In genomic region chrX:145812995-145813394, GRCm38 (mm10) we compare ENCODE assay signal across 30 mouse cellular contexts.
"Had no signal": no experiment of that assay in that cellular context is flagged by ENCODE, and none has a peak within 500 bp of the region (broad histone marks: within the 10 kb centered on the region; RNA-seq: fewer than 3 reads in every experiment).

No protein-coding gene starts in this region.

- H3K36me3 ChIP-seq: limb, embryonic 10.5 days; limb, embryonic 12.5 days; limb, embryonic 13.5 days; limb, embryonic 15.5 days; liver, embryonic 12.5 days; liver, embryonic 13.5 days; liver, embryonic 15.5 days; lung, embryonic 15.5 days; midbrain, embryonic 10.5 days; midbrain, embryonic 12.5 days; midbrain, embryonic 13.5 days; midbrain, embryonic 15.5 days; neural tube, embryonic 12.5 days had no signal

- H3K4me1 ChIP-seq: limb, embryonic 10.5 days; limb, embryonic 12.5 days; limb, embryonic 13.5 days; limb, embryonic 15.5 days; liver, embryonic 12.5 days; liver, embryonic 13.5 days; liver, embryonic 15.5 days; lung, embryonic 15.5 days; megakaryocyte, embryonic 14.5 days; midbrain, embryonic 10.5 days; midbrain, embryonic 12.5 days; midbrain, embryonic 13.5 days; midbrain, embryonic 15.5 days; neural tube, embryonic 12.5 days had no signal

- DNase-seq: left cerebral cortex, postnatal 4 days; liver; liver, embryonic 13.5 days; liver, postnatal 0 days; lung, adult 18-20 months; lung, adult 2 months; lung, embryonic 14.5 days; lung, postnatal 10 days; lung, postnatal 14 days; lung, postnatal 36 days; lung, postnatal 4 days; midbrain, embryonic 14.5 days had no signal

- H3K27me3 ChIP-seq: limb, embryonic 12.5 days; limb, embryonic 13.5 days; limb, embryonic 15.5 days; liver, embryonic 12.5 days; liver, embryonic 13.5 days; liver, embryonic 15.5 days; lung, embryonic 15.5 days; midbrain, embryonic 12.5 days; midbrain, embryonic 13.5 days; midbrain, embryonic 15.5 days; neural tube, embryonic 12.5 days had no signal

- H3K4me3 ChIP-seq: limb, embryonic 10.5 days; limb, embryonic 12.5 days; limb, embryonic 13.5 days; limb, embryonic 15.5 days; liver, embryonic 12.5 days; liver, embryonic 13.5 days; liver, embryonic 15.5 days; lung, embryonic 15.5 days; megakaryocyte, embryonic 14.5 days; midbrain, embryonic 10.5 days; midbrain, embryonic 12.5 days; midbrain, embryonic 13.5 days; midbrain, embryonic 15.5 days; myocyte; neural tube, embryonic 12.5 days had no signal

- H3K9ac ChIP-seq: limb, embryonic 12.5 days; limb, embryonic 13.5 days; limb, embryonic 15.5 days; liver, embryonic 12.5 days; liver, embryonic 13.5 days; liver, embryonic 14.5 days; liver, embryonic 15.5 days; liver, postnatal 0 days; lung, embryonic 14.5 days; lung, embryonic 15.5 days; midbrain, embryonic 12.5 days; midbrain, embryonic 13.5 days; midbrain, embryonic 15.5 days; neural tube, embryonic 12.5 days had no signal

- H3K9me3 ChIP-seq: limb, embryonic 10.5 days; limb, embryonic 12.5 days; limb, embryonic 13.5 days; limb, embryonic 15.5 days; liver, embryonic 12.5 days; liver, embryonic 13.5 days; liver, embryonic 15.5 days; lung, embryonic 15.5 days; midbrain, embryonic 10.5 days; midbrain, embryonic 12.5 days; midbrain, embryonic 13.5 days; midbrain, embryonic 15.5 days; neural tube, embryonic 12.5 days had no signal

- ATAC-seq: liver, embryonic 12.5 days; liver, postnatal 0 days; lung, postnatal 0 days; midbrain, embryonic 13.5 days; midbrain, embryonic 15.5 days; midbrain, embryonic 16.5 days had no signal

- H3K27ac ChIP-seq: limb, embryonic 10.5 days; limb, embryonic 12.5 days; limb, embryonic 13.5 days; limb, embryonic 15.5 days; liver, embryonic 12.5 days; liver, embryonic 13.5 days; liver, embryonic 14.5 days; liver, embryonic 15.5 days; lung, embryonic 15.5 days; macrophage; midbrain, embryonic 10.5 days; midbrain, embryonic 12.5 days; midbrain, embryonic 13.5 days; midbrain, embryonic 15.5 days; neural tube, embryonic 12.5 days had no signal
